Mouse (Mus musculus) intestine, postnatal 0 days (tissue): Measurements from ENCODE around the gene Meis1. TPM values are rescaled to one million over a fixed set of nuclear protein-coding genes. Genes with fewer than 3 reads are reported as not detected.

ENCODE experiments used
- ATAC-seq: fragments of 200-750 bp; cut with Nextera tagmentation; 2 replicates; pipeline ENCODE4 v1.8.0; 2017; ENCODE audit warnings: mild to moderate bottlenecking, moderate TSS enrichment, moderate library complexity
- H3K27ac ChIP-seq: fragments of 300-500 bp; sonication (generic); 2 replicates; pipeline ENCODE4 v1.5.1; 2014; ENCODE audit warnings: mild to moderate bottlenecking, low read depth, low read length, moderate library complexity
- H3K27me3 ChIP-seq: fragments of 300-500 bp; sonication (generic); replicated peaks from 2 replicates; pipeline ENCODE4 v1.6.1; 2014; ENCODE audit warnings: low read length, mixed read lengths; ENCODE audit not compliant: control insufficient read depth, insufficient read depth
- H3K36me3 ChIP-seq: fragments of 300-500 bp; sonication (generic); 2 replicates; pipeline ENCODE4 v1.6.1; 2014; ENCODE audit warnings: mild to moderate bottlenecking, moderate library complexity; ENCODE audit not compliant: control insufficient read depth, insufficient read depth
- H3K4me1 ChIP-seq: fragments of 300-500 bp; sonication (generic); replicated peaks from 2 replicates; pipeline ENCODE4 v1.6.1; 2014; ENCODE audit warnings: antibody characterized with exemption, low read length, mixed read lengths; ENCODE audit not compliant: control insufficient read depth, insufficient read depth
- H3K4me2 ChIP-seq: fragments of 300-500 bp; sonication (generic); replicated peaks from 2 replicates; pipeline ENCODE4 v1.6.1; 2014; ENCODE audit warnings: low read depth, mild to moderate bottlenecking, moderate library complexity
- H3K4me3 ChIP-seq: fragments of 300-500 bp; sonication (generic); 2 replicates; pipeline ENCODE4 v1.5.1; 2014; ENCODE audit warnings: low read depth, low read length
- H3K9ac ChIP-seq: fragments of 300-500 bp; sonication (generic); 2 replicates; pipeline ENCODE4 v1.6.1; 2014; ENCODE audit warnings: mild to moderate bottlenecking, low read depth, low read length
- H3K9me3 ChIP-seq: fragments of 300-500 bp; sonication (generic); 2 replicates; pipeline ENCODE4 v1.6.1; 2016; ENCODE audit warnings: mixed run types; ENCODE audit not compliant: control insufficient read depth
- CTCF ChIP-seq: sonication (generic); IDR thresholded peaks from 2 replicates; pipeline ENCODE4 v1.5.1; 2016; ENCODE audit warnings: low read depth, mild to moderate bottlenecking, control low read depth, antibody characterized with exemption, moderate library complexity
- WGBS: fragments of 180-500 bp; shearing (Covaris S2); extraction: QIAGEN DNeasy Blood & Tissue Kit; methylation state at CpG from one replicate; pipeline ENCODE4 v1.1.7; 2014; 5-methylcytosine and 5-hydroxymethylcytosine counted together
- polyA plus RNA-seq: library from polyadenylated mRNA; unstranded; fragments of >200 nt; fragmentation: Nextera tagmentation; extraction: Ambion mirVana; gene quantifications from 2 replicates; pipeline ENCODE4 v1.2.1, GENCODE M21; 2015

Meis1 gene
- polyA plus RNA-seq, 1 experiment from 2014 or later, result 22.9 TPM

GRCm38 (mm10) chr11:18885729-18886325 lies 133.0 kb downstream of the Meis1 start:
- no peaks in the 10 kb centered on the region for H3K9me3 ChIP-seq
- H3K27me3 ChIP-seq, result no peaks in the 10 kb centered on the region
- WGBS, result 19% methylated on average over 9 of the region's 9 CpGs
- H3K36me3 ChIP-seq, result no peaks in the 10 kb centered on the region
- no peak overlapping the region for H3K4me3 ChIP-seq
- no peak for ATAC-seq
- H3K4me1 ChIP-seq, result no peaks in the 10 kb centered on the region
- H3K9ac ChIP-seq, result no peak overlapping the region
- TF ChIP-seq CTCF, result no peak
- H3K27ac ChIP-seq, result no peak overlapping the region
- H3K4me2 ChIP-seq, result peak overlapping the region; percentile 21; the same call in 1 of the 2 replicates

- no peak overlapping the region for H3K9ac ChIP-seq
- H3K36me3 ChIP-seq, result no peaks in the 10 kb centered on the region
- peak overlapping the region; percentile 21; the same call in 1 of the 2 replicates for H3K4me2 ChIP-seq
- no peak overlapping the region for H3K27ac ChIP-seq
- no peak overlapping the region for H3K4me3 ChIP-seq
- TF ChIP-seq CTCF, result no peak
- WGBS, result 19% methylated on average over 6 of the region's 6 CpGs
- no peak for ATAC-seq
- no peaks in the 10 kb centered on the region for H3K27me3 ChIP-seq
- no peaks in the 10 kb centered on the region for H3K4me1 ChIP-seq
- H3K9me3 ChIP-seq, result no peaks in the 10 kb centered on the region
Observed at GRCm38 (mm10) chr11:18885036-18885728, 133.6 kb downstream of the Meis1 start.

- H3K36me3 ChIP-seq, result no peaks in the 10 kb centered on the region
- H3K27ac ChIP-seq, result no peak overlapping the region
Observed at GRCm38 (mm10) chr11:18883987-18884386, 134.8 kb downstream of the Meis1 start.

GRCm38 (mm10) chr11:18883507-18883881 lies 135.3 kb downstream of the Meis1 start:
- no peak for ATAC-seq
- Histone ChIP-seq H3K9me3 (no peaks in the 10 kb centered on the region), H3K36me3 (no peaks in the 10 kb centered on the region), H3K27me3 (no peaks in the 10 kb centered on the region), H3K27ac (no peak overlapping the region), H3K4me3 (no peak overlapping the region), H3K4me2 (no peak overlapping the region), H3K9ac (no peak overlapping the region), H3K4me1 (no peaks in the 10 kb centered on the region)
- 19% methylated on average over 2 of the region's 2 CpGs for WGBS
- no peak for TF ChIP-seq CTCF

More at GRCm38 (mm10) chr11:18883987-18884386, 134.8 kb downstream of the Meis1 start:
- 58% methylated on average over 3 of the region's 3 CpGs for WGBS
- Histone ChIP-seq H3K9ac (no peak overlapping the region), H3K9me3 (no peaks in the 10 kb centered on the region), H3K4me3 (no peak overlapping the region), H3K4me1 (no peaks in the 10 kb centered on the region), H3K27me3 (no peaks in the 10 kb centered on the region), H3K4me2 (no peak overlapping the region)
- no peak for TF ChIP-seq CTCF
- no peak for ATAC-seq

GRCm38 (mm10) chr11:18882747-18883506 lies 135.9 kb downstream of the Meis1 start:
- no peak for TF ChIP-seq CTCF
- 79% methylated on average over 3 of the region's 3 CpGs for WGBS
- H3K27ac ChIP-seq, result no peak overlapping the region
- no peaks in the 10 kb centered on the region for H3K36me3 ChIP-seq
- no peak overlapping the region for H3K4me3 ChIP-seq
- no peak for ATAC-seq
- no peaks in the 10 kb centered on the region for H3K9me3 ChIP-seq
- H3K4me2 ChIP-seq, result no peak overlapping the region
- no peak overlapping the region for H3K9ac ChIP-seq
- H3K27me3 ChIP-seq, result no peaks in the 10 kb centered on the region
- H3K4me1 ChIP-seq, result no peaks in the 10 kb centered on the region

GRCm38 (mm10) chr11:18882315-18882714 lies 136.5 kb downstream of the Meis1 start:
- TF ChIP-seq CTCF, result no peak
- no peaks in the 10 kb centered on the region for H3K36me3 ChIP-seq
- peaks cover under 1% of the 10 kb centered on the region; the same call in 1 of the 2 replicates for H3K27me3 ChIP-seq
- ATAC-seq, result no peak
- WGBS, result 88% methylated on average over 5 of the region's 5 CpGs
- H3K27ac ChIP-seq, result no peak overlapping the region
- H3K4me2 ChIP-seq, result no peak overlapping the region
- no peak overlapping the region for H3K9ac ChIP-seq
- no peaks in the 10 kb centered on the region for H3K4me1 ChIP-seq
- H3K9me3 ChIP-seq, result no peaks in the 10 kb centered on the region
- H3K4me3 ChIP-seq, result no peak overlapping the region
